Mouse (Mus musculus): Measurements from ENCODE around the gene Spag8. TPM values are rescaled to one million over a fixed set of nuclear protein-coding genes. Genes with fewer than 3 reads are reported as not detected.

Gene Spag8
- total RNA-seq, 1 experiment from 2014 or later: not detected

DNA sequence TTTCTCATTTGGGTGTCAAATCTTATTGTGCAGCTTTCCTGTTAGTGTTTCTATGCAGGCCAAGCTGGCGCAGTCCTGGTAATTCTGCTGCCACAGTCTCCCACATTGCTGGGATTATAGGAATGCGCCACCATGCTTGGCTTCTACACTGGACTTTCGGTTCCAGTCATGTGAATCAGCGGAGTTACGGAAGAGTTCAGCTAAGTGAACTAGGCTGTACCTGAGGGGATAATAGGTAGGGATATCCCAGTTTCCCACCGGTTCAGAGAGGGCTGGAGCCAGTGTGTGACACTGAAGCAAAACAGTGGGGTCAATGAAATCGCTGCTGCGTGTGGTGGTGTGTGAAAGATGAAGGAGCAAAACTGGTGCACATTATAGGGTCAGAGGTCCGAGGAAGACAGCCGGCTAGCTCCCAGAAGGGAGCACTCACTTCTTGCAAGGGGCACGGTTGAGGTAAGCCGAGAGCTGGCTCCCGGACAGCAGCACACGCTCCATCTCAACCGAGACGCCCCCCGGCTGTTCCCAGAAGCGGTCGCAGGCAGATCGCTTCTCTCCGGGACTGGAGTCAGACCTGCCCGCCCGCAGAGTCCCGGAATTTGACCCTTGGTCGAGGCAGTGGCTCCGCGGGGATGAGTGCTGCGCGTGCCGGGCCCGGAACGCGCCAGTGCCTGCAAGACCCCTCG, 2.4 kb upstream of the Spag8 start:
- no peak for ATAC-seq (replicated peaks; ENCODE audit: low read depth, poor library complexity, severe bottlenecking)

DNA sequence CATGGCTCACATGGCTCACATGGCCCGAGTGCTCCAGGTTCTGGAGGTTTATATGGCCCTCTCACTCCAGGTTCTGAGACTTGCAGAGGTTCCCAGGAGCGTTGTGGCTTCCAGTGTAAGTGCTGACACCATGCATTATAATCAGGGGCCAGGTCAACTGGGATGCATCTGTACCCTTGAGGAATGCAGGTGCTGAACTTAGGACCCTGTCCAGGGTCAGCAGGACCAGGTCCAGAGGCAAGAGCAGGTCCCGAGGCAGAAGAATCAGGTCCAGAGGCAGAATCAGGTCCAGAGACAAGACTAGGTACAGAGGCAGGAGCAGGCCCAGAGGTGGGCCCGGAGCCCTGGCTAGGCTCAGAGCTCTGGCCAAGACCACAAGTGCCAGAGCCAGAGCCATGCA, 668 bp downstream of the Spag8 start:
- ATAC-seq (replicated peaks; ENCODE audit: low read depth, poor library complexity, severe bottlenecking): no peak

DNA sequence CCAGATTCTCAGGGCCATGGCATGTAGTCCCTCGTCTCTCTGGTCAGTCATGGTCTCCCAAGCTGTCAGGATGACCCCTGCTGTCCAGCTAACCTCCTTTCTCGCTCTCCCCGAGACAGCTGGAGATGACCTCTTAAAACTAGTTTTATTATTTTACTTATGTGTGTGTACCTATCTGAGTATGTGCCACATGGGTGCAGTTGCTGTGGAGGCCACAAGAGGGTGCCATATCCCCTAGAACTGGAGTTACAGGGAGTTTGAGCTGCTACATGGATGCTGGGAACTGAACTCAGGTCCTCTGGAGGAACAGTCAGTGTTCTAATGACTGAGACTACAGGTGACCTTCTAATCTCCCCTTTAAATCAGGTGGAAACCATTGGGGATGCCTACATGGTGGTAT, 3.6 kb downstream of the Spag8 start:
- ATAC-seq (replicated peaks; ENCODE audit: low read depth, poor library complexity, severe bottlenecking): no peak

DNA sequence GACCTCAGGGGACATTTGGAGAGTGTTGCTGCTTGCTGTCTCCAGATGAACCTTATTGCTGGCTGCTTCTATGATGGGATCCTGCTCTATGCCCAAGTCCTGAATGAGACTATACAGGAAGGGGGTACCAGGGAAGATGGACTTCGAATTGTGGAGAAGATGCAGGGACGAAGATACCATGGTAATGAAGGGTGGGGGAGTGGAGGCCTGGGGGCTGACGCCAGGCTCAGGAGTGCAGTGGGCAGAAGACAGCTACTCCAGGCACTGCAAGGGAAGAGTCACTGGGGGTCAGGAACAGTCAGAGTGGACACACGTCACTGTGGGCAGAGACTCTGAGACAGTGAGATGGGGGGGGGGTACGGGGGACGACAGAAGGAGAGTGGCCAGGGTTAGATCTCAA, 12.9 kb downstream of the Spag8 start:
- no peak for ATAC-seq (replicated peaks; ENCODE audit: low read depth, poor library complexity, severe bottlenecking)

DNA sequence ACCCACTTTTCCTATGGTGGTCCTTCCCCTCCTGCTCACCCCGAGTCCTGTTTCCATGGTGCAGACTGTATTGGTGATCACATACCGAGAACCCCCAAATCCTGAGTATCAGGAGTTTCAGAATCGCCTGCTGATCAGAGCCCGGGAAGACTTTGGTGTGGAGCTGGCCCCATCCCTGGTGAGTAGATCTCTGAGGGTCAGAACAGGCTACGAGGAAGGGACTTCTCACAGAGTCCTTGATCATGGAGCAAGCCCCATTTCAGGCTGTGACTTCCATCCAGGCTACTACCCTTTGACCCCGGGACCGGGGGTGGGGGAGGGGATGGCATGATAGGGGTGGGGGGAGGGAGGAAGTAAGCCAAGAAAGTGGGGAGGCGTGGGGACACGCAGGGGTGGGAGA, 13.3 kb downstream of the Spag8 start:
- ATAC-seq (replicated peaks; ENCODE audit: low read depth, poor library complexity, severe bottlenecking): no peak

DNA sequence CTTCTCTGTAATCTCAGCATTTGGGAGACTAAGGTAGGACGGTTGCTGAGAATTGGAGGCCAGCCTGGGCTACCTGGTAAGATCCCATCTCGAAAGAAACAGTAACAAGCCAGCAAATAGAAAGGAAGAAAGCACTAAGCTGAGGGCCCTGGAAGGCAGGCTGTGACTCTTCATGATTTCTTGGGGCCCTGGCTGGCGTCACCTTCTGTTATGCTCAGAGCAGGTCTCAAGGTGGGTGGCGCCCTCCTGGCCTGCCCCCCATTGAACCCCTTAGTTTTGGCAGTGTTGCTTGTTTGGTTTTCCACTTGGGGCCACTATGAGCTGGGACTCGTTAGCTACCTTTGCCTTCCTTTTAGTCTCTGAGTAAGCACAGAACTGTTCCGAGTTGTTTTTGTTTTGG, 16.6 kb downstream of the Spag8 start:
- no peak for ATAC-seq (replicated peaks; ENCODE audit: low read depth, poor library complexity, severe bottlenecking)

DNA sequence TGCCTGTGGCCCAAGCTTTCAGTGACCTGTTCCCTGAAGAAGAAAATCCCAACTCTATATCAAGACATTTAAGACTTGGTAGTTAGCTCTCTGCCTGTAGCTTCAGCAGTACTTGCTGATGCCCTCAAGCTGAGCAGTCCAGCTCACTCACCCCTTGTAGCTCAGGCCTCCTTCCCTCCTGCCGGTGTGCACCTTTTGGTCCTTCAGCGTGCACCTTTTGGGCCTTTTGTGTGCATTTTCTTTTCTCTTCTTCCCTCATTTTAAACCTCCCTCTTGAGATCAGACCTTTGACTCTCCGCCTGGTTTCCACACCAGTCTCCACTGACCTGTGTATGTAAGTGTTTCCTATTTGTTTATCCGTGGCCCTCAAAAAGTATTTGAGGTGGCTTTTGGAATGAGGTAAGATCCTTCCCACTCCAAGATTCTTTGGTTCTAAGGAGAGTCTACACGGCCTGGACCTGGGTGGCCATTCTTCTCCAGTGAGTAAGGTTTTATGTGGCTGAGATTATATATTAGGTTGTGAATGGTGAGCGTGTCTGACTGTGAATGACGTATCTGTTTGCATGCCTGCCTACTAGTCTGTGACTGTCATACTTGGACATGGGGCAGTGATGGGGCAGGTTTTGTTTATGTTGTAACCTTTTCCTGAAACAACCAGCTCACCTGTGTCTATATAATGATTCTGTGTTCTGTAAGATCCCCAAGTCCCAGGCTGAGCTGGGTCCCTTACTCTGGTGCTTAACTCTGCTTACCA, 18.6 kb downstream of the Spag8 start:
- no peak for ATAC-seq (replicated peaks; ENCODE audit: low read depth, poor library complexity, severe bottlenecking)

DNA sequence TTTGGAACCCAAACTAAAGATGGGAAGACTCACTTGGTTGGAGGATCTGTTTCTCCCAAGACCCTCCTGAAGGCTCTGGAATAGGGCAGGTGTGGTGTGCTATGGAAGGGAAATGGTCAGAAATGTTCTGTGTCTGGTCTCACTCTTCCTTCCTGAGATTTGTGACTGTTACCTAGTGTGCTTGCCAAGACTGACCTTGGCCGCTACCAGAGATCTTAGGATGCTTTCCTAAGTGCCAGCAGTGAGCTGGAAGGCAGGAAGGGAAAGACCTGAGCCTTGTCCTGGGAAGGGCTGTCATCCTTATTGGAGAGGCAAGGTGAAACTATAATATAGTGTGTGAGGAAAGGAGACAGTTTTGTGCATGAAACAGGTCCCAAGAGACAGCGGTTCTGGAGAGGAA, 19.7 kb downstream of the Spag8 start:
- no peak for ATAC-seq (replicated peaks; ENCODE audit: low read depth, poor library complexity, severe bottlenecking)

DNA sequence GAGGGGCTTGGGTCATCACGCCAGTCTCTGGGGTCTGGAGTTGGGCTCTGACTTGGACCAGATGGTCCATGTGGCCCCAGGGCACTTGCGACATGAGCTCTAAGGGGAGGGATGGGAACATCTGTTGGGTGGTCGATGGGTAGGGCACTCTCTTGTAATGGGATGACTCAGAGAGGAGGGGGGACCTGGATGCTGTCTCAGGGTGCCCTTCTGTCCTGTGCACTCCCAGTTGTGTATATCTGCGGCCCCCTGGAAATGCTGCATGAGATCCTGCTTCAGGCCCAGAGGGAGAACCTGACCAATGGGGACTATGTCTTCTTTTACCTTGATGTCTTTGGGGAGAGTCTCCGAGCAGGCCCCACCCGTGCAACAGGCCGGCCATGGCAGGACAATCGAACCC, 20.1 kb downstream of the Spag8 start:
- ATAC-seq (replicated peaks; ENCODE audit: low read depth, poor library complexity, severe bottlenecking): no peak

DNA sequence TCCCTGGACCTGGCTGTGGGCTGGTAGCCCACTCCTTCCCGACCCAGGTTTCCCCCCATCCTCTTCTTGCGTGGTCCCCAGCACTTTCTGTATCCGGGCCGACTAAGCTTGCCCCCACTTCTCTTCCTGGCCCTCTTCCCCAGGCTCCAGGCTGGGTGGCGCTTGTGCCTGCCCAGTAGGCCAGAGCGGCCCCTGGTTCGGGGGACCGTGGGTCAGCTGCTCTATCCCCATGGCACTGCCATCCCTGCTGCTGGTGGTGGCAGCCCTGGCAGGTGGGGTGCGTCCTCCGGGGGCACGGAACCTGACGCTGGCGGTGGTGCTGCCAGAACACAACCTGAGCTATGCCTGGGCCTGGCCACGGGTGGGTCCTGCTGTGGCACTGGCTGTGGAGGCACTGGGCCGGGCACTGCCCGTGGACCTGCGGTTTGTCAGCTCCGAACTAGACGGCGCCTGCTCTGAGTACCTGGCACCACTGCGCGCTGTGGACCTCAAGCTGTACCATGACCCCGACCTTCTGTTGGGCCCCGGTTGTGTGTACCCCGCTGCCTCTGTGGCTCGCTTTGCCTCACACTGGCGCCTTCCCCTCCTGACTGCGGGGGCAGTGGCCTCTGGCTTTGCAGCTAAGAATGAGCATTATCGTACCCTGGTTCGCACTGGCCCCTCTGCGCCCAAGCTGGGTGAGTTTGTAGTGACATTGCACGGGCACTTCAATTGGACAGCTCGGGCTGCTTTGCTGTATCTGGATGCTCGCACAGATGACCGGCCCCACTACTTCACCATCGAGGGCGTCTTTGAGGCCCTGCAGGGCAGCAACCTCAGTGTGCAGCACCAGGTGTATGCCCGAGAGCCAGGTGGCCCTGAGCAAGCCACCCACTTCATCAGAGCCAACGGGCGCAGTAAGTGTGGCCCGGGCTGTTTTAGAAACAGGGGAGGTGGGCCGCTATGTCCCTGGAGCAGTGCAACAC, 21.2 kb downstream of the Spag8 start:
- ATAC-seq (replicated peaks; ENCODE audit: low read depth, poor library complexity, severe bottlenecking): no peak

DNA sequence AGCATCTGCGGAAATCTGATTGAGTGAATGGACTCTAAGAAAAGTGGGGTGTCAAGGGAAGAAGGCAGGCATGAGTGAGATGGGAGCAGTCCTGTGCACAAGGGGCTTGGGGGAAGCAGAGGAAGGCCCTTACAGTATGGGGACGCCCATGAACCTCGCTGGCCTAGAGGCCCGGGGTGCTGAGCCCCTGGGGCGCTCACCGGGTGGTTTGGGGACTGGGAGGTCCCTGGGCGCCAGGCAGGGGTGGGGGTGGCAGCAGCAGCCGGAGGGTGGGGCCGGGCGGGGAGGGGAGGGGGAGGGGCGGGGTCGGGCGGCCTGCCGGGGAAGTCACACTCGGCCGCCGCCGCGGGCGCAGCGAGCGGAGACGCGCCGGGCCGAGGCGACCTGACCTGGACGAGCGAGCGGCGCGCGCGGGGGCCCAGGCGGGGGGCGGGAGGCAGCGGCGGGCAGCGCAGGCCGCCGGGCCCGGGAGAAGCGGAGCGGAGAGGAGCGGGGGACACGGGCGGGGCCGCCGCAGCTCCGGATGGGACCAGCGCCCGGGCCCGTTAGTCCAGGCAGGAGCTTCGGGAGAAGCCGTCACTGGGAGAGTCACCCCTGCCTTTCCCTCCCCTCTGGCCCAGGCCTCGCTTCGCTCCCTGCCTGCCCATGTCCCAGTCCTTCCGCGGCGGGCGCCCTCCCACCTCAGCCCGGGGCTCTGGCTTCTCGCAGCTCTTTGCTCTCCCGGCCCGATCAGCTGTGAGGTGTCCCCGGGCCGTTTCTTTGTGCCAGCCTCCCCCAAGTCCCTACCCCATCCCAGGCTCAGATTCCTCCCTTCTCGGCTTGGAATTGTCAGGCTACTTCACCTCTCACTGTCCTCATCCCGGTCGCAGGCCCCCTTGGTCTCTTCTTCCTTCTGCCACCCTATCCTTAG, 22.1 kb downstream of the Spag8 start, which contains the start of gene Npr2:
Gene Npr2, plus strand, starts transcription at position 890 of the 910 bp plus-strand sequence.
- ATAC-seq (replicated peaks; ENCODE audit: low read depth, poor library complexity, severe bottlenecking): 0 out of 2 replicates have a peak, but pooled peaks have one; percentile 17

DNA sequence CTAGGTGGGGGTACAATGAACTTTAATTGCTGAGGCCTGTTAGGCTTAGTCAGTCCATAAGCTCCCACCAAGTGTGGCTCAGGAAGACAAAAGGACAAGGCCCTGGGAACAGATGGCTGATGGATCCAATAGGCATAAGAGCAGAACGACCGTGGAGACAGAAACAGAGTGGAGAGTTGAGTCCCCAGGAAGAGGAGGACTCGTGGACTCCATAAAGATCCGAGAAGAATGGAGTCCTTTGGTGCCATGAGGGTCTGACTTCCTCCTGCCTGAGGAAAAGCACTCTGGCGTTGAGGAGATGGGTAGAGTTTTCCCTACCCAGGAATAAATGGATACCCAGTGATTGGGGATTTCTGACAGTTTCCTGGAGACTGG, 22.7 kb downstream of the Spag8 start:
- ATAC-seq (replicated peaks; ENCODE audit: low read depth, poor library complexity, severe bottlenecking): no peak

DNA sequence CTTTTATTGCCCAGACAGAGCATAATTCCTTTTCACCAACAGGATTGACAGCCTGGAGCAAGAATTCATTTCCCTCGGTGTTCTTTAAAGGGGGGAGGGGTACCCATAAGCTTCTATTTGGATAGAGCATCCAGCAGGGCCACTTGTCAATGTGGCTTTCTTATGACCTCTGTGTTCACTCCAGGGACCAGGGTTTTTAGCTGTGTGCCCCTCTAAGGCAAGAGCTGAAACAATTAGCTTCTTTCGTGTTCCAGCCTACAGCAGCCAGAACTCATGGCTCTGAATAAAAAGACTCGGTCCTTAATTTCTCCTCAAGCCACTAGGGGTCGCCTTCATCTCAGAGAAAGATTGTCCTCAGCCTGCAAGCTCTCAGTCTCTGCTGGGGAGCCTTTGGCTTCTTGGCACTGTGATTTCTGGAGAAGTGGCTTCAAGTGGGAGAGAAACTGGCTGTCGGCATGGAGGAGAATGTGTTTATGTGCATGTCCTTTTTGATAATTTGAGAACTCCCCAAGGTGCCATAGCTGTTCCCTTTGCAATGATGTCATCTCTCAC, 23.3 kb downstream of the Spag8 start:
- ATAC-seq (replicated peaks; ENCODE audit: low read depth, poor library complexity, severe bottlenecking): peak; percentile 84

DNA sequence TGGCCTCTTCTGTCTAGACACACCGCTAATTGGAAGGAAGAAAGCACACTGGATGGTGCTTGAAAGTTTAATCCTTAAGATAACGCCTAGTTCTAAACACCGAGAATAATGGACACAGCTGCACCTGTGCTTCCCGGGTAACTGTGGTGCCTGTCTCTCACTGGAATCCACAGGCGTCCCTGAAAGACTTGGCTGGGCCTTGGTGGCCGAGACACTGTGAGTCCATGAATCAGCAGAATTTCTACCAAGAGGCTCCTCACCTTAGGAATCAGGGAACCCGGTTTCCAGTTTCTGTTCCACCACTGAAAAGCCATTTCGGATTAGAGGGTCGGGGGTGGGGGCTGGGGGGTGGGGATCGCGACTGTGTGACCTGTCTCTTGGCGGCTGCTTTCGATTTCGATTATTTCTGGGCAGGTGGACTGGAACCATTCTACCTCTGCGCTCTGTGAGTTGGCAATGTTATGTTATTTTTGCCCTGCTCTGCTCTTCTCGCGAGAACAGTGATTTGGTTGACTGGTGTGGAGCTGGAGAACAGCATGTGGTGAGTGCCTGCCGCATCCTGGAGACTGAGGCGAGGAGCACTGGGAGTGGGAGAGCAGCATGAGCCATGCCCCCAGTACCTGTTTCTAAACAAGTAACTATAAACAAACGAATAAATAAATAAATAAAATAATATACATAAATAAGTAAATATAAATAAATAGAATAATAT, 24.1 kb downstream of the Spag8 start:
- no peak for ATAC-seq (replicated peaks; ENCODE audit: low read depth, poor library complexity, severe bottlenecking)

DNA sequence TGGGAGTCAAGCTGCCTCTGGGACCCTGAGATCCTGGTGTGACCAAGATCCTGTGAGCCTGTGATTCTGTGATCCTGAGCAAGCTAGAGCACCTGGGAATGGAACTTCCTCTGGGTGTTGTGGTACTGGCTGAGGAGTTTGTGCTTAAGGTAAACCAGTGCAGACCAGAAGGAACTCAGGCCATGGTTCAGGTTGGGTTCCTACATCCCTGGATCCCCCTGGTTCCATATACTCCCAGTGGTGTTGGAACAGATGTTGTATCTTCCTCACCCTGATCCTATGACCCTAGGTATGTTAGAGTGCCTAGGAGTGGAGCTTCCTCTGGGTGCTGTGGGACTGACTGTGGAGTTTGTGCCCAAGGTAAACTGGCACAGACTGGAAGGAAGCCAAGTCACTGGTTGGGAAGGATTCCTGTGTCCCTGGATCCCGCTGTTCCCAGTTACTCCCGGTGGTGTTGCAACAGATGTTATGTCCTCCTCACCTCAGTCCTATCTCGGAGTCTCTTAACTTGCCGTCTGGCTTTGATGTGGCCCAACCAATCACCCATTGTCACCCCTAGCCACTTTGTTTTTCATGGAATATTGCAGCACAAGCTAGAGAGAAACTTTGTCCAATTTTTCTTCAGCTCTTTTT, 33.1 kb downstream of the Spag8 start:
- no peak for ATAC-seq (replicated peaks; ENCODE audit: low read depth, poor library complexity, severe bottlenecking)

DNA sequence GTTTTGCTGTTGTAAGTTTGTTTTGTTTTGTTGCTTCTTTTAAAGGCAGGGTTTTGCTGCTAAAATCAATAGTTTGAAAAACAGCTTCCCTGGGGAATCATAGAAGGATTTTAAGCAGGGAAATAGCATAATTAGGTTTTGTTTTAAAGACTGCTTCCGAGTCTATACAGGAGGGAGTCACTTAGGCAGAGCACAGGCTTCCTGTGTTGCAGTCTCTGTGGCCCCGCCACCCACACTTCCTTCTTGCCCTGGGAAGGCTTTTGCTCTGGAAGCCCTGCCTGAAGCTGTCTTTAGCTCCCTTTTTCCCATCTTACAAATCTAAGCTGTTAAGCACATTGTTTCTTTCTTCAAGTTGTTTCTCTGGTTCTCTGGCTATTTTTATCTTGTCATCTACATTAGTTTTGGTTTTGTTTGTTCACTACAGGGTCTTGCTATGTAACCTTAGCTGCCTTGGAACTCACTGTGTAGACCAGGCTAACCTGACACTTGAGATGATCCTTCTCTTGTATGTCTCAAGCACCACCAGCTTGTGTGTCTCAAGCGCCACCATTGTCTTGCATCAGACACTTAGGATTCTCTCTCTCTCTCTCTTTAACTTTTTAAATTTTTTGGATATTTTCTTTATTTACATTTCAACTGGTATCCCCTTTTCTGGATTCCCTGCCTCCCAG, 40.2 kb downstream of the Spag8 start:
- ATAC-seq (replicated peaks; ENCODE audit: low read depth, poor library complexity, severe bottlenecking): peak; percentile 92

DNA sequence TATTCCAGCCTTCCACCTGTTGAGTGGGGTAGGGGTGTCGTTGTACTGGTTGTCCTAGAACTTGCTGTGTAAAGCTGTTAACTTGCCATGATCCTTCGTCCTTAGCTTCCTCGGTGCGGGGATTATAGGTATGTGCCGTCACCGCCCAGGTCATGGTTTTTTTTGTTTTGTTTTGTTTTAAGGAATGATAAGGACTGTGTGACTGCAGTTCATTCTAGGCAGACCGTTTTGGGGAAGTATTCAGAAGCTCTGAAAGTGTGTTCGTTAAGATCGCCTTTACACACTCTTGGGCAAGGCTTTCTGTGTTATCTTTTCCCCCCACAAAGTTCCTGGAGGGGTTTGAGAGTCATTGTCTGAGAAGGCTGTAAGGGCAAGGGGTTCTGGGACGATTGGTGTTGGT, 40.9 kb downstream of the Spag8 start:
- ATAC-seq (replicated peaks; ENCODE audit: low read depth, poor library complexity, severe bottlenecking): peak; percentile 92

All from common myeloid progenitor, adult 5-6 weeks (primary cell).